ENCODE assay signal across 12 mouse cellular contexts in the genomic region with DNA sequence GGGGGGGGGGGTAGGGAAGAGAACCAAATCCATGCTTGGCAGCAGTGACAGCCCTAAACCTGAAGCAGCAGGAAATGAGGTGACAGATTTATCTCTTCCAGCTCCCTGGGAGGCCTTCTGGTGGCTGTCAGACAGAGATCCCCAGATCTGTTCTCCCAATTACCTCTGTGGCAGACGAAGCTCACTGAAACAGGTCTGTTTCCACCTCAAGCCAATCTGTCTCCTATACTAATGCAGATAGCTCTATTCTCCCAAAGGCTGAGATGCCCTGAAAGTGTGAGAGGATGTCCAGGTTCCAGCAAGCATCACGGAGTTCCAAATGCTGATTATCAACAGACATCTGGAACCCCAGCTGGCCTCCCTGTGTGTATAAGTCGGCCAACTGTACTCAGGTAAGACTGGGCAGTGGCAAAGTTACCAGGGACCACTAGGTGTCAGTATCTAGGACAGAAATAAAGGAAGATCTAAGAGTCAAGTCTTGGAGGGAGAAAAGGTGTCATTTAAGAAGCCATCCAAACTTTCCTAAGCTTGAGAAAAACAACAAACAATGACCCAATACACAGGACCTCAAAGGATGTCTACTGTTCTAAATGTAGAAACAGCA.
DNase-seq lines count a peak whose midpoint lies in the region; ATAC-seq and TF ChIP-seq lines count a peak whose summit lies in the region.
"Had no signal": no experiment of that assay in that cellular context is flagged by ENCODE, and none has a peak within 500 bp of the region (broad histone marks: within the 10 kb centered on the region; RNA-seq: fewer than 3 reads in every experiment).

No protein-coding gene starts in this region.

- peak; percentile 15 to 58; a peak in 3 of 4 replicates for TF ChIP-seq CTCF in CH12.LX (conservative IDR thresholded peaks at IDR 0.05 in 1 of 2, IDR thresholded peaks at IDR 0.05 in 1 of 2; ENCODE audit: low read depth in 2 of 2, low read length in 2 of 2)
- peak; percentile 26; the same call in 1 of the 2 replicates for TF ChIP-seq CTCF in cortical plate, adult 2 months (IDR thresholded peaks at IDR 0.05; ENCODE audit: extremely low read depth, insufficient read depth, low read length)

- no peak overlapping the region for H3K9ac ChIP-seq in CH12.LX (ENCODE audit: insufficient read depth, low read depth)
- H3K9ac ChIP-seq: liver, embryonic 14.5 days had no signal

- in situ Hi-C loops in CH12.LX (cut with MboI; ENCODE audit: low pct_ligation_motif_present, low pct_unique_long_range_greater_than_20kb, low sequenced_read_pairs): no loop called here

- no peaks in the 10 kb centered on the region for H3K27me3 ChIP-seq in CH12.LX (replicated peaks)

- H3K4me3 ChIP-seq in CH12.LX (replicated peaks in 1 of 3; ENCODE audit: low read depth in 2 of 3, low read length in 2 of 3, poor library complexity in 1 of 3): no peak overlapping the region
- no peak overlapping the region for H3K4me3 ChIP-seq in cortical plate, adult 2 months (ENCODE audit: insufficient read depth, low read length)

- TF ChIP-seq RAD21 in CH12.LX (IDR thresholded peaks at IDR 0.05; ENCODE audit: low read depth, low read length): peak; percentile 28

- H3K4me2 ChIP-seq in CH12.LX (ENCODE audit: insufficient read depth, low read depth, poor library complexity, severe bottlenecking): no peak overlapping the region

- no peak for TF ChIP-seq POLR2A in CH12.LX (IDR thresholded peaks at IDR 0.05; ENCODE audit: low read depth, low read length)
- TF ChIP-seq POLR2A in cortical plate, adult 2 months (IDR thresholded peaks at IDR 0.05; ENCODE audit: extremely low read depth, insufficient read depth, low read length): no peak

- H3K9me3 ChIP-seq in CH12.LX (replicated peaks; ENCODE audit: low read length): no peaks in the 10 kb centered on the region

- no peak for TF ChIP-seq EP300 in CH12.LX (IDR thresholded peaks at IDR 0.05; ENCODE audit: low read length)

- no peaks in the 10 kb centered on the region for H3K79me2 ChIP-seq in CH12.LX (replicated peaks; ENCODE audit: control insufficient read depth, extremely low read depth, insufficient read depth, poor library complexity, severe bottlenecking)

- no peak for ATAC-seq in megakaryocyte-erythroid progenitor cell, adult 5-6 weeks (replicated peaks; ENCODE audit: low FRiP score, low TSS enrichment, poor library complexity, severe bottlenecking)
- ATAC-seq: CD4-positive, CD25-positive, alpha-beta regulatory T cell, adult 4 months; inflammation-experienced regulatory T-cells, adult 6 months had no signal

- no peak overlapping the region for H3K27ac ChIP-seq in CH12.LX (ENCODE audit: insufficient read depth, low read depth)
- H3K27ac ChIP-seq in cortical plate, adult 2 months (ENCODE audit: insufficient read depth, low read length): no peak overlapping the region
- H3K27ac ChIP-seq: liver, embryonic 14.5 days had no signal

- dilution Hi-C loops in CH12.LX (cut with MboI; ENCODE audit: extremely low pct_ligation_motif_present, extremely low pct_unique_long_range_greater_than_20kb, low sequenced_read_pairs): no loop called here

- peak; percentile 19 for DNase-seq in embryo, embryonic 10 days (ENCODE audit: low spot score)
- no peak for DNase-seq in embryo, embryonic 9.5 days (ENCODE audit: extremely low spot score)
- DNase-seq in layer of hippocampus, adult 11-12 months (ENCODE audit: low spot score): peak; percentile 24
- no peak for DNase-seq in layer of hippocampus, postnatal 25 days (ENCODE audit: extremely low spot score in 1 of 2, low spot score in 1 of 2)
- peak; percentile 22 for DNase-seq in CH12.LX (ENCODE audit: extremely low read depth)
- DNase-seq in ovary, postnatal 10 days (ENCODE audit: low spot score): no peak
- DNase-seq: thymus, postnatal 25 days had no signal

- H3K36me3 ChIP-seq in CH12.LX (replicated peaks in 1 of 2; ENCODE audit: control insufficient read depth in 1 of 2, insufficient read depth in 1 of 2, low read length in 1 of 2): no peaks in the 10 kb centered on the region

- H3K4me1 ChIP-seq in CH12.LX (ENCODE audit: control insufficient read depth in 1 of 2, insufficient read depth in 2 of 2): no peaks in the 10 kb centered on the region
- peaks cover 7% of the 10 kb centered on the region for H3K4me1 ChIP-seq in cortical plate, adult 2 months (ENCODE audit: control insufficient read depth, insufficient read depth, low read length)

TF ChIP-seq in CH12.LX, 34 proteins besides CTCF, POLR2A, EP300 and RAD21:
- TF ChIP-seq SMC3 (IDR thresholded peaks at IDR 0.05; ENCODE audit: low read depth, low read length): peak; percentile 48
- TF ChIP-seq ZNF384 (IDR thresholded peaks at IDR 0.05; ENCODE audit: low read depth, low read length): no peak
- no peak for TF ChIP-seq IRF4 (IDR thresholded peaks at IDR 0.05; ENCODE audit: low read depth, low read length)
- TF ChIP-seq MAZ (IDR thresholded peaks at IDR 0.05; ENCODE audit: low read depth, low read length): no peak

Comparison
In these comparisons a context has a peak if more than half of its experiments do, and no peak if none do; other contexts are left out.
1. DNase-seq: peak in embryo, embryonic 10 days (single experiment), layer of hippocampus, adult 11-12 months (single experiment) and CH12.LX (single experiment); none in embryo, embryonic 9.5 days (single experiment), layer of hippocampus, postnatal 25 days (0 of 2) and ovary, postnatal 10 days (single experiment).